Mouse (Mus musculus) ES-Bruce4 (cell line): ENCODE measurements at regions not wholly inside any gene's neighbourhood (a gene's known extent, or its start where the extent isn't known, plus 50 kb on each side); places are given as distances from the start of the nearest gene placed in this dataset.

ENCODE experiments used
- H3K27ac ChIP-seq: 2 replicates; pipeline ENCODE4 v1.5.1; 2012; ENCODE audit warnings: low read length, inconsistent platforms; ENCODE audit not compliant: insufficient read depth
- H3K27me3 ChIP-seq: 2 replicates; pipeline ENCODE4 v1.6.1; 2012; ENCODE audit warnings: mild to moderate bottlenecking, low read length, inconsistent platforms; ENCODE audit not compliant: control insufficient read depth, poor library complexity, insufficient read depth, severe bottlenecking
- H3K36me3 ChIP-seq: 2 replicates; pipeline ENCODE4 v1.6.1; 2012; ENCODE audit warnings: inconsistent platforms, mild to moderate bottlenecking, low read length, moderate library complexity; ENCODE audit not compliant: control insufficient read depth, poor library complexity, insufficient read depth, severe bottlenecking
- H3K4me1 ChIP-seq: one replicate; pipeline ENCODE4 v1.8.1; 2011; ENCODE audit warnings: low read length; ENCODE audit not compliant: control insufficient read depth, insufficient read depth
- H3K4me3 ChIP-seq: 2 replicates; pipeline ENCODE4 v1.5.1; 2011; ENCODE audit warnings: low read depth, mild to moderate bottlenecking, low read length
- H3K9ac ChIP-seq: 2 replicates; pipeline ENCODE4 v1.6.1; 2012; ENCODE audit warnings: low read depth, mild to moderate bottlenecking, inconsistent platforms; ENCODE audit not compliant: poor library complexity, severe bottlenecking
- H3K9me3 ChIP-seq: replicated peaks from 2 replicates; pipeline ENCODE4 v1.6.1; 2012; ENCODE audit warnings: mild to moderate bottlenecking, low read length, inconsistent platforms; ENCODE audit not compliant: control insufficient read depth, poor library complexity, insufficient read depth, severe bottlenecking
- CTCF ChIP-seq: IDR thresholded peaks from one replicate; pipeline ENCODE4 v1.8.1; 2011; ENCODE audit warnings: low read depth, low read length
- EP300 ChIP-seq: IDR thresholded peaks from 2 replicates; pipeline ENCODE4 v1.6.1; 2011; ENCODE audit warnings: low read depth, low read length; ENCODE audit not compliant: insufficient read depth
- POLR2A ChIP-seq: IDR thresholded peaks from one replicate; pipeline ENCODE4 v1.8.1; 2011; ENCODE audit warnings: low read length; ENCODE audit not compliant: insufficient read depth

- H3K9ac ChIP-seq, result no peak overlapping the region
- no peaks in the 10 kb centered on the region for H3K4me1 ChIP-seq
- TF ChIP-seq CTCF (no peak), EP300 (no peak)
- no peak overlapping the region for H3K27ac ChIP-seq
- no peak overlapping the region for H3K4me3 ChIP-seq
- H3K36me3 ChIP-seq, result no peaks in the 10 kb centered on the region
- H3K27me3 ChIP-seq, result no peaks in the 10 kb centered on the region
- H3K9me3 ChIP-seq, result peaks cover 3% of the 10 kb centered on the region; the same call in 1 of the 2 replicates
Measured at GRCm38 (mm10) chr11:34982775-34983457, 138.1 kb upstream of the Slit3 start.

GRCm38 (mm10) chr11:34980210-34980609 lies 140.8 kb upstream of the Slit3 start:
- Histone ChIP-seq H3K4me1 (no peaks in the 10 kb centered on the region), H3K4me3 (no peak overlapping the region), H3K27me3 (no peaks in the 10 kb centered on the region), H3K27ac (no peak overlapping the region), H3K9ac (no peak overlapping the region), H3K9me3 (peaks cover 3% of the 10 kb centered on the region; the same call in 1 of the 2 replicates), H3K36me3 (no peaks in the 10 kb centered on the region)
- TF ChIP-seq CTCF (no peak), POLR2A (no peak), EP300 (no peak)

- H3K4me1 ChIP-seq, result no peaks in the 10 kb centered on the region
- H3K9me3 ChIP-seq, result peaks cover 3% of the 10 kb centered on the region; the same call in 1 of the 2 replicates
- TF ChIP-seq CTCF (no peak), EP300 (no peak), POLR2A (no peak)
- no peaks in the 10 kb centered on the region for H3K27me3 ChIP-seq
- H3K4me3 ChIP-seq, result no peak overlapping the region
- no peak overlapping the region for H3K27ac ChIP-seq
- no peak overlapping the region for H3K9ac ChIP-seq
- H3K36me3 ChIP-seq, result no peaks in the 10 kb centered on the region
Measured at GRCm38 (mm10) chr11:34977861-34978260, 143.2 kb upstream of the Slit3 start.

GRCm38 (mm10) chr11:34975771-34976302 lies 142.4 kb upstream of the Spdl1 start:
- no peak overlapping the region for H3K4me3 ChIP-seq
- no peaks in the 10 kb centered on the region for H3K4me1 ChIP-seq
- H3K9ac ChIP-seq, result no peak overlapping the region
- TF ChIP-seq CTCF (no peak), EP300 (no peak)
- H3K27ac ChIP-seq, result no peak overlapping the region
- no peaks in the 10 kb centered on the region for H3K27me3 ChIP-seq
- H3K36me3 ChIP-seq, result no peaks in the 10 kb centered on the region
- no peaks in the 10 kb centered on the region for H3K9me3 ChIP-seq

- Histone ChIP-seq H3K9me3 (no peaks in the 10 kb centered on the region), H3K27me3 (no peaks in the 10 kb centered on the region), H3K9ac (no peak overlapping the region), H3K36me3 (no peaks in the 10 kb centered on the region), H3K4me3 (no peak overlapping the region), H3K4me1 (no peaks in the 10 kb centered on the region), H3K27ac (no peak overlapping the region)
- TF ChIP-seq EP300 (no peak), POLR2A (no peak), CTCF (no peak)
Measured at GRCm38 (mm10) chr11:34973467-34973921, 140.1 kb upstream of the Spdl1 start.

GRCm38 (mm10) chr11:34973012-34973411 lies 139.6 kb upstream of the Spdl1 start:
- Histone ChIP-seq H3K4me1 (no peaks in the 10 kb centered on the region), H3K27ac (no peak overlapping the region), H3K36me3 (no peaks in the 10 kb centered on the region), H3K9me3 (no peaks in the 10 kb centered on the region), H3K27me3 (no peaks in the 10 kb centered on the region), H3K9ac (no peak overlapping the region), H3K4me3 (no peak overlapping the region)
- TF ChIP-seq EP300, result no peak
- TF ChIP-seq CTCF, result no peak
- TF ChIP-seq POLR2A, result no peak
